Mouse (Mus musculus): ENCODE measurements around the gene A030014E15Rik.
"Not testable (repeated sequence)": the region's sequence is repeated elsewhere in the genome, so short reads cannot be mapped to it uniquely, and the experiment has no call there.

The A030014E15Rik gene

GRCm38 (mm10) chr1:82924650-82925049 lies at the start of gene A030014E15Rik:
Gene A030014E15Rik (plus strand): TSS chr1:82924917.
- DNase-seq, result no peak

GRCm38 (mm10) chr1:82879172-82879571 lies 45.5 kb upstream of the A030014E15Rik start:
- no peak for DNase-seq

GRCm38 (mm10) chr1:82880196-82880595 lies 44.5 kb upstream of the A030014E15Rik start:
- no peak for DNase-seq

- no peak for DNase-seq
Observed at GRCm38 (mm10) chr1:82893269-82893668, 31.4 kb upstream of the A030014E15Rik start.

- DNase-seq, result no peak
Observed at GRCm38 (mm10) chr1:82900567-82900966, 24.1 kb upstream of the A030014E15Rik start.

- no peak for DNase-seq
Observed at GRCm38 (mm10) chr1:82901201-82901600, 23.5 kb upstream of the A030014E15Rik start.

- no peak for DNase-seq
Observed at GRCm38 (mm10) chr1:82905886-82906285, 18.8 kb upstream of the A030014E15Rik start.

GRCm38 (mm10) chr1:82913025-82913424 lies 11.7 kb upstream of the A030014E15Rik start, which contains the start of gene A030005L19Rik:
Gene A030005L19Rik (plus strand): TSS chr1:82913325.
- no peak for DNase-seq

- DNase-seq, result not testable (repeated sequence)
Observed at GRCm38 (mm10) chr1:82913434-82913833, 11.3 kb upstream of the A030014E15Rik start.

GRCm38 (mm10) chr1:82930558-82930957 lies 5.8 kb downstream of the A030014E15Rik start:
- not testable (repeated sequence) for DNase-seq

GRCm38 (mm10) chr1:82931326-82931725 lies 6.6 kb downstream of the A030014E15Rik start, which contains the start of gene Gm6217:
Gene Gm6217 (minus strand): TSS chr1:82931399.
- not testable (repeated sequence) for DNase-seq

- DNase-seq, result no peak
Observed at GRCm38 (mm10) chr1:82938666-82939065, 13.9 kb downstream of the A030014E15Rik start.

- not testable (repeated sequence) for DNase-seq
Observed at GRCm38 (mm10) chr1:82942505-82942904, 17.8 kb downstream of the A030014E15Rik start.

- DNase-seq, result not testable (repeated sequence)
Observed at GRCm38 (mm10) chr1:82943295-82943694, 18.6 kb downstream of the A030014E15Rik start, which contains the start of gene A030003K21Rik. Gene A030003K21Rik (minus strand): TSS chr1:82943388.

GRCm38 (mm10) chr1:82946029-82946428 lies 21.3 kb downstream of the A030014E15Rik start:
- peak; percentile 16 for DNase-seq

GRCm38 (mm10) chr1:82948601-82949000 lies 23.9 kb downstream of the A030014E15Rik start:
- DNase-seq, result no peak

- not testable (repeated sequence) for DNase-seq
Observed at GRCm38 (mm10) chr1:82955913-82956312, 31.2 kb downstream of the A030014E15Rik start, which contains the start of gene Gm7544. Gene Gm7544 (minus strand): TSS chr1:82956013.

GRCm38 (mm10) chr1:82959870-82960385 lies 35.2 kb downstream of the A030014E15Rik start, which contains the start of gene Gm47955:
Gene Gm47955 (plus strand): TSS chr1:82960286.
- no peak for DNase-seq

GRCm38 (mm10) chr1:82966413-82966812 lies 41.7 kb downstream of the A030014E15Rik start:
- DNase-seq, result no peak

- no peak for DNase-seq
Observed at GRCm38 (mm10) chr1:82972046-82972445, 47.3 kb downstream of the A030014E15Rik start.

- no peak for DNase-seq
Observed at GRCm38 (mm10) chr1:82973244-82973643, 48.5 kb downstream of the A030014E15Rik start.

- peak; percentile 43 for DNase-seq
Observed at GRCm38 (mm10) chr1:82973901-82974300, 49.2 kb downstream of the A030014E15Rik start.

GRCm38 (mm10) chr1:82974342-82974741 lies 49.6 kb downstream of the A030014E15Rik start:
- DNase-seq, result no peak

Data from thymus, postnatal 4 days (tissue).